Mouse (Mus musculus) ovary, adult 2 months (tissue): ENCODE results near the gene Prdm12. TPM values are rescaled to one million over a fixed set of nuclear protein-coding genes. Genes with fewer than 3 reads are reported as not detected.

Source experiments
- polyA plus RNA-seq: library from polyadenylated mRNA; depleted of rRNA; stranded (reverse); fragments of >200 nt; gene quantifications from 2 replicates; pipeline ENCODE4 v1.2.3, GENCODE M21; 2012; rRNA removed

Prdm12 gene
- not detected in 2 replicates for polyA plus RNA-seq

GRCm38 (mm10) chr2:31639901-31640608, at the start of gene Prdm12:
Gene Prdm12 (plus strand): TSS chr2:31640037.

DNA sequence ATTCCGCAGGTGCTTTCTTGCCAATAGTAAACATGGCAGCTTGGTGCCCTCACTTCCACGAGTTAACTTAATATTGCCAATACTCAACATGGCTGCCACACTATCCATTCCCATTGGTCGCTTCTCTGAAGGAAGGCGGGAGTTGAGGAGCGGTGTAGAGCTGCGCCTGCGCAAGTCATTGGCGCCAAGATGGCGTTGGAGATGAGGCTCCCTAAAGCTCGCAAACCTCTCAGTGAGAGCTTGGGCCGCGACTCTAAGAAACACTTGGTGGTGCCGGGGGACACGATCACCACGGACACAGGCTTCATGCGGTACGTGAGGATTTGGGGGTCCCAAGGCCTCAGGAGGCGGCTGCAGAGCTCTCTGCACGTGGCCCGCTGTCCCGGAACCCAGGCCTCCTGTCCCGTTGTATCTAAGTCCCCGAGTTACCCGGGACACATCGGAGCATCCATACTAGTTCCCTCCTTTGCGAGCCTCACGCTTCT, 30.8 kb downstream of the Prdm12 start, which contains the start of gene Exosc2:
Gene Exosc2, plus strand, starts transcription at position 165 of the 485 bp plus-strand sequence.

DNA sequence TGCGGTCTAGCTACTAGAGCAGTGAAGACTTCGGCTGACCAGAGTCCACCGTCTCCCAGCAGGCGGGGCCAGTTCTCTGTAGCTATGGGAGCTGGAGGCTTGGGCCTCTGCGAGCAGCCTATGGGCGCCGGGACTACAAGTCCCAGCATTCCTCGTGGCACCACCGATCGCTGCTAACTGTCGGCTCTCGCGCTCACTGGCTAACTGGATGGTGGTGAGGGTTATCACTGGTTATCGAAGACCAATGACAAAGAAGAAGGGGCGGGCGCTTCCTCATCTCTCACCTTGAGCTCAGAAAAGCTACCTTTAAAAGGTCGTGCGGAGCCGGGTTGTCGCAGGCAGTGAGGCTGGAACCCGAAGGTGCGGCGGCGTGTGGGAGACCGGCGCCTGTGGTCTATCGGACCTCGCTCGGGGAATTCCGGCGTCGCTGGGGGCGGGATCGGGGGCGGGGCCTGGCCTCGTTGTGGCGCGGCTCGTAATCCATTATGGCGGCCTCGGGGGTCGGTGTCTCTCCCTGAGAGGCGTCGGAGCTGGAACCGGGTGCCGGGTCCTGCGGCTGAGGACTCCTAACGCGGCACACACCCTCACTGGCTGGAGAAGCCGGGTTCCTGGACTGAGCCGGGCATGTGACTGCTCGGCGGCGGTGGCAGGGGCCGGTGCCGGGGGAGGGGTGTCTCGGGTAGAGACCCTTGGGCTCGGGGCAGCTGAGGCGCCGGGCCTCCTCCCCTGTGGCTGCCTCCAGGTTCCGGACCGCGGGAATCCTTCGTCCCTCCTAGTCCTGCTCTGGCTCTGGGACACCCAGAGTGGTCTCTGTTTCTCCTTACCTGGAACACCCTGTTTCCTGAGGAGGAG, 48.5 kb downstream of the Prdm12 start, which contains the start of gene Abl1:
Gene Abl1, plus strand, starts transcription at position 303 of the 852 bp plus-strand sequence.

Other genes starting within 250 kb of the Prdm12 start
- gene Ass1, start 169.8 kb upstream of the Prdm12 start, polyA plus RNA-seq, result 25.1 and 38.0 TPM in 2 replicates
- gene Fubp3, start 67.4 kb upstream of the Prdm12 start, polyA plus RNA-seq, result 59.8 and 64.0 TPM in 2 replicates
- 9.2 and 15.8 TPM in 2 replicates for gene Exosc2, start 30.7 kb downstream of the Prdm12 start, polyA plus RNA-seq
- 87.9 and 93.1 TPM in 2 replicates for gene Abl1, start 48.3 kb downstream of the Prdm12 start, polyA plus RNA-seq
- not detected in 2 replicates for gene Qrfp, start 170.5 kb downstream of the Prdm12 start, polyA plus RNA-seq
- 0.05 and 0.08 TPM in 2 replicates for gene Fibcd1, start 206.0 kb downstream of the Prdm12 start, polyA plus RNA-seq
- 57.0 and 63.8 TPM in 2 replicates for gene Lamc3, start 247.3 kb downstream of the Prdm12 start, polyA plus RNA-seq